Mouse (Mus musculus) mouse embryonic stem cell (cell line): ENCODE results near the gene Mid2.
"Not testable (repeated sequence)": the region's sequence is repeated elsewhere in the genome, so short reads cannot be mapped to it uniquely, and the experiment has no call there.

ENCODE experiments used
- in situ Hi-C, 2 experiments: fragments of 300-500 bp; cut with MboI; formaldehyde crosslinking; loops; 1 replicate in 1 of 2; 3 replicates in 1 of 2; pipeline ENCODE4 v1.14.3; 2019 to 2020; ENCODE audit warnings: low sequenced_read_pairs in 2 of 2, low pct_unique_long_range_greater_than_20kb in 1 of 2, mixed read lengths in 1 of 2; ENCODE audit not compliant: unreplicated experiment in 1 of 2

Gene Mid2

DNA sequence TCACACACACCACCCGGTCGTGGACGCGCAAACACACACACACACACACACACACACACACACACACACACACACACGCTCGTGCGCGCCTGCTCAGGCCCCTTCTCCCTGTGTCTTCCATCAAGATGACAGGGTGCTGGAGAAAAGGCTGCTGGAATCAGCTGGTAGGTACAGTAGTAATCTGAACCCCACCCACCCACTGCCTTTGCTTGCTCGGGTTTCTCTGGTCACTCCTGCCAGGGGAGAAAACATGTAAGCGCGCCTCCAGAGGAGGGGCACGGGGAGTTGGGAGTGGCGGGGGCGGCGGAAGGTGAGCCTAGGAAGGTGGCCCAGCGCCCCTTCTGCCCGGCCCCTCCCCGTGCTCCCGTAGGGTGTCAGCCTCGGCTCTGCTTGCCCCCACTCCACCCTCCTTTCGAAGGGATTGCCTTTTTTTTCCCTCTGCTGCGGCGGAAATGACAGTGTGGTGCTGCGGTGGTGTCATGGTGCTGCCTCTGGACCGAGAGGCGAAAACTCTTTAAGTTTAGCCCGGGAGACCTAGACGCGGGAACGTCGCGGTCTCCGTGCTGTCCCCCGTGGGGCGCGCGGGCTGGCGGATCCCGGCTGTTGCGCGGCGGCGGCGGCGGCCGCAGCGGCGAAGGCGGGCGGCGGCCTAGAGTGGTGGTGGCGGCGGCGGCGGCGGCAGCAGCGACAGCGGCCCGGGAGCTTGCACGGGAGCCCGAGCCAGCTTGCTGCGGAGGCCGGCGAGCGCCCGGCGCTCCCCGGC, at the start of gene Mid2:
TSS of gene Mid2 (plus strand) at position 121 of the 763 bp plus-strand sequence.
- in situ Hi-C loops = no loop called here

DNA sequence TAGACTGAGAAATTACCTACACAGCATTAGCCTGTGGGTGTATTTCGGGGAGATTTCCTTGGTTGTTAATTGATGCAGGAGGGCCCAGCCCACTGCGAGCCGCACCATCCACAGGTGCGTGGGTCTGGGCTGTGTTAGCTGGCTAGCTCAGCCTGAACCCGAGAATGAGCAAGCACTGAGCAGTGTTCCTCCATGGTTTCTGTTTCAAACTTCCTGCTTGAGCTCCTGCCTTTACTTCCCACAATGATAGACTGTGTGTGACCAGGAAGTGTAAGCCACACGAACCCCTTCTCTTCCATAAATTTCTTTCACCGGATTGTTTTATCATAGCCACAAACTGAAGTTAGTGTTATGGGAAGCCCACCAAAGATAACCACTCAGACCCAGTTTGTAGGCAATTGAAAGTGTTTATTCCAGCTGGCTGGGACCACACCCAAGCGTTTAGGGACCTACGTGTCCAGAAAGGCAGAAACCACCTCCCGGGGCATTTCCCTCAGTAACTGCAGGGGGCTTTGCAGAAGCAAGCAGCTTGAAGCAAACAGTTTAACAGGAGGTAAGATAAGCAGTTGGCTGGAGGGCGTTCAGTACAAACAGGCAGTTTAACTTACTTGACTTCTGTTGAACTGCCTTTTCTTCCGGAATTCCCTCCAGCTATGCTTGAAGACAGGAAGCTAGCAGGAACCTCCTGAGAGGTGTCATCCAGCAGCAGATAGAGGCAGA, 39.4 kb upstream of the Mid2 start:
- in situ Hi-C loops = loop anchor here in 1 of 2 experiments (25.0 kb wide), 1 partner anchor 138 kb away; no protein-coding TSS in a partner anchor

DNA sequence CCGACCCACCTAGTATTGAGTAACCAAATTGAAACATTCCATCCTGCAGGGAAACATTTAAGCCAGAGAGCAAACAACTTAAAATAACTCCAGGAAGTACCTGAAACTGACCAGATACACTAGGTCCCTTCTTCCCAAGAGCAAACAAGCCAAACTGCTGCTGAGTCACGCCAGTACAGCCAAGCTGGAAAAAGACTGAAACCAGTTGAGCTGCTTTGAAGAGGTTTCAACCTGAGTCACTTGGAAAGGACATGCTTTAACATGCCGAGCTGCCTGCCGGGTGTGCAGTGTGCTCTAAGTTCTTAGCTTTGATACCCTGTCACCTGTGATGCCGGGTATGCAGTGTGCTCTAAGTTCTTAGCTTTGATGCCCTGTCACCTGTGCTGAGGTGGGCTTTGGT, 26.4 kb upstream of the Mid2 start:
- in situ Hi-C loops = no loop called here

DNA sequence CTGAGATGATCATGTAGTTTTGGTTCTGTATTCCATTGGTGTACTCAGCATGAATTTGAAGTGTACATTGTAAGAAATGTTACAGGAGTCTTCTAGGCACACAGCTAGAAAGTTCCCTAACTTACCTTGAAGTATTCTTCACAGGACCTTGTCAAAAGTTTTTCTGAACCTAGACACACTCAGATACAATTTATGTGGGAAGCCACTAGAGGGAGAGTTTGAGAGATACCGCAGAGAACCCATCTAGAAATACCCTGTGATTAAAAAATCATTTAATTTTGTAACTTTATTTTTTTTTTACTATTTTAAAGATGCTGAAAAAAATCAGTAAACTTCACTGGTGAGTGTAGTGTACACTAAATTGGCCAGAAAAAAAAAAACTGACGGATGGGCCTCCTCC, 24.8 kb upstream of the Mid2 start:
- in situ Hi-C loops = no loop called here

DNA sequence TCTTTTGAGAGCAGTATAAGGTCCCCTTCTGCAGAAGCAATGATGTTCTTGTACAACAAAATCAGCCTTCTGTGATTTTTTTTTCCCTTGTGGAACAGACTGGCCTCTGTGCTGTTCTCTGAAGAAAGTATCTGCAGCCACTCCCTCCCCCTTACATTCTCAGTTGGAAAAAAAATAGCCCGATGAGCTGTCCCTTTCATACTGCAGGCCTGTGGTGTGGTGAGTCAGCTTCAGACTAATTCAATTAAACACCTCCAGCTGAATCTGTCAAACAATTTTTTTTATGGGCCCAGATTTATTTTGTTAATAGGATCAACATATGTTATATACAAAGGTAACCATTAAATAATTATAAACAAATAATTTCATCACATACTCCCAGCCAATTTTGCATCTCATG, 3.7 kb upstream of the Mid2 start:
- in situ Hi-C loops = no loop called here

DNA sequence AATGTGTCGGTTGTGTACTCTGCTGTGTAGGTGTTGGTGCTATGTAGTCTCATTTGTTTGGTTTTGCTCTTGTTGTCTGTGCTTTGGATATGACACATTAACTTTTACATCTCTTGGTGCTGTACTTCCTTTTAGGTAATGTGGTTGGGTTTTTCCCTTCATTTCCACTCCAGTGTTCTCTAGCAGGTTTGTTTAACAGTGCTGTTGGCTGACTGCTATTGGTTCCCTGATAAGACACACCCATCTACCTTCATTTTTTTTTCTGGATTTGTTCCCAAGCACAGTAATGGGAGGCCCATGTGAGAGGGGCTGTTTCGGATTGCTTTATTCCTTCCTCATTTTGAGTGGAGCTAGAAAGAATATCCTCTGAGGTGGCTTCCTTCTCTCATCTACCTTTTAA, 883 bp upstream of the Mid2 start:
- in situ Hi-C loops = no loop called here

DNA sequence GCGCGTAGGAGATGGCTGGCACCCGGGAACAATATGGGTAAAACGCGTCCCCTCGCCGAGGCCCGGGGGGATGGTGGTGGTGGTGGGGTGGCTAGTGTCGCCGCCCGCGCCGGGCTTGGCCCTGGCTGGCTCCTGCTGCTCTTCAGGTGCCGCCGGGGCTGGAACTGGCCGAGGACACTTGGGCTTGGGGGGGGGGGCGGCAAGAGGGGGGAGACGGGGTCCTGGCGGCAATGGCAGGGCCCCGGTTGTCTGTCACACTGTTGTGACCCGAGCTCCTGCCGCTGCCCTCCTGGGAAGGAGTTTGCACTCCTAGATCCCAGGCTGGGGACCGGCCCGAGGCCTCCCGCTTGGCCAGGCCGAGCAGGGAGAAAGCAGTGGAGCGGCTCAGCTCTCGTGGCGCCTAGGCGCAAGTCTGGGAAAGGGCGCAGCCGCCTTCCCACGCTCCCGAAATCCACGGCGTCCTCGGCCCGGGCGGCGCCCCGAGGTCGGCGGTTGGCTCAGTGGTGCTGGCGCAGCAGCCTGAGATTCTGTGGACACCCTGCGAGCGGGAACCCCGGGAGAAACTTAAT, 927 bp downstream of the Mid2 start:
- in situ Hi-C loops = no loop called here

DNA sequence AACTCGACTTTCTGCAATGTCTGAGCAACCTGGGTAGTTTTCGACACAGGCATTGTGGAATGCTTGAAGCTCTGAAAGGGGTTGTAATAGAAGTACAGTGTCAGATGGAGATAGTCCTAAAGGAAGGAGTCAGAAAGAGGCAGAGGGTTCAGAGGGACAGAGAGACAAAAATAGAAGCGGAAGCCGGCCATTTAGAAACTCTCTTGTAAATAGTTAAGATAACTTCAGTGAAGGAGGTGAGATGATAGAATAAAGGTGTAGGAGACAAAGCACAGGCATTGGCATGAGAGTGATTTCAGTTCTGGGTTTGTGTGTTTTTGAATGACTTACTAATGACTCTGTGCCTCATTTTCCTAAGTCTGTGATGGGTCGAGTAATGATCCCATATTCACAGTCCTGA, 11.0 kb downstream of the Mid2 start:
- in situ Hi-C loops = no loop called here

DNA sequence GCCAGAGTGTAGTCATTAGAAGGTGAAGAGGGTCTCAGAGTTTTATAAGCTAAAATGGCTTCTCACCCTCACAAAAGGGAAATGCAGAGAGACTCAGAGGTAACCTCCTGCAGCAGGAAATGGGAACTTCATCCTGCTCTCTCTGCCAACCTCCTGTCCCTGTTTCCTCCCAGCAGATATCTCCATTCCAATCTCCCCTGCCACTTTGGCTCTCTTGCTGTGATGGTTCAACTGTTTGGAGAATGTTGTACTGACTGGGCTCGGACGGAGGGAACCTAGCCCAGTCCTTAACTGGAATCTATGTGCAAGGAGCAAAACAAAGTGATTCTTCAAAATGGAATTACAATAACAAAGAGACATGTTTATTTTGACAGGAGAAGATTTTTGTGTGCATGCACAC, 23.9 kb downstream of the Mid2 start:
- in situ Hi-C loops = no loop called here

DNA sequence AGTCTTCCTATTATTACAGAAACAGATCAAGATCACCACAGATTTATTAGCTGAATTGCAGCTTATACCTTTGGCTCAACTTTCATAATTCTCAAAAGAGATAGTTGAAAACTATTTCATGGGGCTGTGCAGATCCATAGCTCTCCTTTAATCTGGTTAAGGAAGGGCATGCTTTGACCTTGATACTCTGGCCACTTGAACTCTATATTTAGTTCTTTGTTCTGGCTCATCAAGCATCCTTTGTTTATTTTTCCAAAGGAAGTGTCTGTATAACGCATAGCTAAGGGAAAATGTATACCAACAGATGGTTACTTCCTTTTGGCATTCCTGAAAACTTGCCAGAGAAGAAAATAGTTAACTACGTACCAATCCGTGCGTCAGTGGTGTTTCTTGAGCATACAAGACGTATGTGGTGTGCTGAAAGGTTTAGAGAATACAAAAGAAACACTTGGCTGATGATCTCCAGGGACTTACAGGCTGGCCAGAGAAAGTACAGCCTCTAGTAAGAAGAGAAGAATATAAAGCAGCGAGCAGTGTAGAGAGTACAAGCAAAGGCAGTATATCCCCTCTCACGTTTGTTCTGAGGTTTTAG, 33.6 kb downstream of the Mid2 start:
- in situ Hi-C loops = not testable (repeated sequence)

DNA sequence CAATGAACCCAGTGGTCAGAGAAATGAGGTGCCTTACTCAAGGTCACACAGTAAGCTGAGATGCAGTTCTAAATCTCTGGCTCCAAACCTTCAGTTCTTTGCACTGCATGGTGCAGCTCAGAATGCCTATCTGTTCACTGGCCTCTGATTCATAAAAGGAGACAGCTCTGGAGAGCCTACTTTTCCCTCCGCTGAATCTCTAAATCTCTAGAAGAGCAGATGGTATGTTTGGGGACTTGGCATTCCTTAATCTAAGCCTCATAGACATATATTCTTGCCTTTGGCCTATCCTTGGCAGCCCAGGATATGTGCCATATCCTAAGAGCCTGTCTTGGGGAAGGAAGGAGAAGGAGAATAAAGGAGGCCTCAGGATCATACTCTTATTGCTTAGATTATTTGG, 38.8 kb downstream of the Mid2 start:
- in situ Hi-C loops = no loop called here

DNA sequence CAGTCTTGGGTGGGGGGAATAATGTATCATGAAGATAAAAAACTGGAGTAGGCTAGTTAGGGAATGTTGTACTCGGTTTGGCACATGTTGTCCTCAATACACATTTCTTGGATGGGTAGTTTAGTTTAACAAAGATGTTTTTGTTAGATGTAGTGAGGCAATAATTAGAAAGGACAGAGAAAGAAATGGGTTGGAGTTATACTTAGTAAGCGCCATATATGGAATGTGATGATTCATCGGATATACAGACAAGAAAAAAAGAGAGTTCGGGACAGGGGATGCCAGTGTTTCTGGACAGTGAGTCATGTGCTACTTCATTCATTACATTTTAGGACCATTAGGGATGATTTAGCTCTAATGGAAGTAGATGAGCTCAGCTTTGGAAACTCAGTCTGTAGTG, 41.7 kb downstream of the Mid2 start:
- in situ Hi-C loops = no loop called here

DNA sequence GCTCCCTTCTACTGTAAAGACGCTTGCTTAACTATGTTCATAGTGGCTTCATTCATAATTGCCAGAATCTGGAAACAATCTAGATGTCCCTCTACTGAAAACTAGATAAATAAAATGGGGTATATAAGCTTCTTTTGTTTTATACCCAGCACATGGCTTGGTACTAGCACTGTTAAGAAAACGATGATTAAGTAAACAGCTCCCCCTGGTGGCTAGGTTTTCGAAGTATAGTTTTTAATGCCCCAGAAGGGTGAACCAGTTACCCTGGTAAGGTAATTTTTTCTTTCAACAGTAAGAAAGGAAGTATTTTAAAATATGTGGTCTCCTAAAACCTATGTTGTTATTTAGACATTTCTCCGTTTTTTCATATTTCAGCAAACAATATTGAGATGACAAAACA, 58.0 kb downstream of the Mid2 start:
- in situ Hi-C loops = loop anchor here in 1 of 2 experiments (10.0 kb wide), 1 partner anchor 228 kb away; no protein-coding TSS in a partner anchor

DNA sequence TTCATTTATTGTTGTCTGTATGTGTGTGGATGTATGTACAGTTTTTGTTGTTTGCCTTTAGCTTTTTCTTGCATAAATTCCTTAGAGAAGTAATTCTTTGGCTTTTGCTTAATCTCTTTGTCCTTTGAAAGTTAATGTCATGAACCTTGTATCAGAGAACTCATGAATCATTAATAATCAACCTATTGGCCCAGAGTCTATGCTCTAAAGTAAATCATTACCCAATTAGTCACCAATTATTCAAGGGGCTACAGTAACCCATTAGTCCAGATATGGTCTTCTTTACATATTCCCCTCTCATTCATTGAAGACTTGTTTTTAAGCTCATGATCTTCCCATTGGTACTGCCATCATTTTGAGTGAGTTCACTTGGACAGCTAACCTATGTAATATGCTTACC, 74.6 kb downstream of the Mid2 start:
- in situ Hi-C loops = loop anchor here in 1 of 2 experiments (25.0 kb wide), 1 partner anchor 252 kb away; no protein-coding TSS in a partner anchor

DNA sequence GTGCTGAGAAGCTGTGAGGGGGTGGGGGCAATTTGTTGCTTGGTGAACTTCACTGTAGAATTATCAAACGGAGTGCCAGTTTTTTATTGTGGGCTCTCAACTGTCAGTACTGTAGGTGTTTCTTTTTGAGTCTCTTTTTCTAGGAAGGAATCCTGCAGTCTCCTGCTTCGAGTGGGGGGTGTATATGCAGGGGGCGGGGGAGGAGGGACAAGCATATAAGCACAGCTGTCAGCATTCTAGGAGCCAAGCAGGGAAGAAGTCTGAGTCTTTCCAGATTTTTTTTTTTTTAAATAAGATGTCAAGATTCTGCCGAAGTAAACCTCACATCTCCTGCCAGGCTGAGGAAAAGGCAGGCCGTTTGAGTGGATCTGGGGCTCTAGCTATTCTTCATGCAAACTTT, 78.8 kb downstream of the Mid2 start:
- in situ Hi-C loops = loop anchor here in 1 of 2 experiments (25.0 kb wide), 1 partner anchor 256 kb away; no protein-coding TSS in a partner anchor

DNA sequence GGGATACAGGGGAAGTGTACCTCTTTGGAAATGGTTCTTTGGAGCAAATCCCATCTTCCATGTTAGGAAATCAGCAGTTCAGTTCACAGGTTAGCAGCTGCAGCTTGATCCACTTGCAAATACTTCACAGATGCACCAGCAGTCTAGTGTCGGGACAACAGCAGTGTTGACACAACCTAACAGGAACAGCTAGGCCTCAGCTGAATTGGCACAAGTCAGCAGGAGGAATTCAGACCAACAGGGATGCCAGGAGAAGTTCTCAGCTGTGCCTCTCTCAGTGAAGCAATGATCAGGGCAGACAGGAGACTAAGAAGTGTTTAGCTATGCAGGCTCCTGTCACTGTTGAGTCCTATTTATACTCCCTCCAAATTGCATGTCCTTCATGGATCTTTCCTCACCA, 105.4 kb downstream of the Mid2 start:
- in situ Hi-C loops = no loop called here

DNA sequence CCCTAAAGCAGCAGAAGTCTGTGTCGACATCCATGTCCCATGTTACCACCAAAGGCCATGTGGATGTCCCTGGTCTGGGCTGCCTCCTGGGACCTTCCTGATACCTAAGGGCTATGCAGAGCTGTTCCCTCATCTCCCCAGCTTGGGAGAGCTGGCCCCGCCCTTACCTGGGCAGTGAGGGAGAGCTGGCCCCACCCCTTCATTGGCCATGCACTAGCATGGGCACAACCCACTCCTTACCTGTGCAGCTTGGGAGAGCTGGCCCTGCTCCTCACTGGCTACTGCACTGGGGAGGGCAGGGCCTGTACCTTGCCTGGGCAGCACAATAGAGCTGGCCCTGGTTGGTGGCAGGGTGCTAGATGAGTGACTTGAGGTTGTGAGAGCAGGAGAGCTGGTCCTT, 140.9 kb downstream of the Mid2 start:
- in situ Hi-C loops = no loop called here

DNA sequence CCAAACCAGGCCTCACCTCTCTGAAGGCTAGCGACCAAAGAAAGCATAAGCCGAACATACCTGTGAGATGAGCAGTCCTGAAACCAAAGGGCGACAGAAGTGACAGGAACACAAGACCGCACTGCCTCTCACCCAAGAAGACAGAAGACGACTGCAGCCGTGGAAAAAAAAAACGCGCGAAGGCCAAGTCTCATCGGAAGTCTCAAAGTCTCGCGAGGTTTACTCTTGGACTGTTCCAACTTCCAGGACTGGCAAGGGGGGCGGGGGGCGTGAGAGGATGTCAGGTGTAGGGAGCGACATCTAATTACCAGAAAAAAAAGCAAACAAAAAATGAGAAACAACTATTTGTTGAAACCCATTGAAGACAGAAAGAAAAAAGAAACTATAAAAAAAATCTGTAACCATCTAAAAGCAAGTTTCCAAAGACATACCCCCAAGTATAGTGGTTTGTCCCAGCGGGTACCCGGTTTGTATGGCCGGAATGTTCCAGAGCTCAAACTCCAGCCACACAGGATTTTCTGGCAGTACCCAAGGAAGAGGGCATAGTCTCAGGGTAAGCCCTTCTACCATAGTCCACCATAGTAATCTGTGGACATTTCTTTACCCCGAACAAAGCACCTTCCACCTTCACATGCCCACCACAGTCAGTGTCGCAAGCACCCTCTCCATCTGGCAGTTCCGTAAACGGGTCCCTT, 149.1 kb downstream of the Mid2 start, which contains the start of gene Tex13b:
TSS of gene Tex13b (minus strand) at position 122 of the 695 bp plus-strand sequence.
- in situ Hi-C loops = no loop called here
